Mouse (Mus musculus) brain, adult 2 months (tissue): Measurements from ENCODE around the gene Lrfn3.
A peak's percentile ranks its signal among the peaks of the same experiment; 100 is the strongest.

ENCODE experiments used
- DNase-seq: peaks from one replicate; pipeline ENCODE4 v3.0.0; 2011; ENCODE audit warnings: low read depth, low spot score

Lrfn3 gene

GRCm38 (mm10) chr7:30362652-30363343 is at the start of gene Lrfn3:
Lrfn3 (minus strand) TSS chr7:30362772.
- peak; percentile 96 for DNase-seq

GRCm38 (mm10) chr7:30411023-30411422 is 48.5 kb upstream of the Lrfn3 start:
- DNase-seq, result no peak

GRCm38 (mm10) chr7:30409789-30410188 is 47.2 kb upstream of the Lrfn3 start:
- no peak for DNase-seq

- DNase-seq, result no peak
These were observed 46.1 kb upstream of the Lrfn3 start for GRCm38 (mm10) chr7:30408639-30409038.

- no peak for DNase-seq
These were observed 39.8 kb upstream of the Lrfn3 start for GRCm38 (mm10) chr7:30402343-30402742.

GRCm38 (mm10) chr7:30399671-30400070 is 37.1 kb upstream of the Lrfn3 start:
- DNase-seq, result peak; percentile 33

GRCm38 (mm10) chr7:30394871-30395270 is 32.3 kb upstream of the Lrfn3 start:
- peak; percentile 26 for DNase-seq

GRCm38 (mm10) chr7:30394379-30394778 is 31.8 kb upstream of the Lrfn3 start:
- DNase-seq, result peak; percentile 40

- peak; percentile 24 for DNase-seq
These were observed 31.1 kb upstream of the Lrfn3 start for GRCm38 (mm10) chr7:30393631-30394030.

GRCm38 (mm10) chr7:30392746-30393520 is 30.4 kb upstream of the Lrfn3 start:
- DNase-seq, result no peak

- no peak for DNase-seq
These were observed 21.5 kb upstream of the Lrfn3 start for GRCm38 (mm10) chr7:30384106-30384505.

- DNase-seq, result no peak
These were observed 17.5 kb upstream of the Lrfn3 start for GRCm38 (mm10) chr7:30380061-30380460.

- peak; percentile 99 for DNase-seq
These were observed 11.0 kb upstream of the Lrfn3 start for GRCm38 (mm10) chr7:30373501-30373962.

GRCm38 (mm10) chr7:30367466-30367865 is 4.9 kb upstream of the Lrfn3 start:
- no peak for DNase-seq

- DNase-seq, result no peak
These were observed 769 bp upstream of the Lrfn3 start for GRCm38 (mm10) chr7:30363344-30363738.

GRCm38 (mm10) chr7:30360028-30360427 is 2.5 kb downstream of the Lrfn3 start:
- DNase-seq, result no peak

- no peak for DNase-seq
These were observed 3.2 kb downstream of the Lrfn3 start for GRCm38 (mm10) chr7:30359276-30359865.

GRCm38 (mm10) chr7:30358378-30359186 is 4.0 kb downstream of the Lrfn3 start:
- DNase-seq, result no peak

- DNase-seq, result no peak
These were observed 8.5 kb downstream of the Lrfn3 start for GRCm38 (mm10) chr7:30354059-30354458.

GRCm38 (mm10) chr7:30353279-30353822 is 9.2 kb downstream of the Lrfn3 start:
- peak; percentile 88 for DNase-seq

GRCm38 (mm10) chr7:30347828-30348227 is 14.7 kb downstream of the Lrfn3 start:
- DNase-seq, result peak; percentile 92
